Mouse (Mus musculus) brain, embryonic 18.5 days (tissue): ENCODE results near the gene Id1.

Experiments used
- DNase-seq: peaks from one replicate; pipeline ENCODE4 v3.0.0-alpha.2; 2012; ENCODE audit warnings: low read depth, low spot score

The Id1 gene

GRCm38 (mm10) chr2:152782656-152783055, 46.6 kb downstream of the Id1 start:
- DNase-seq = no peak

GRCm38 (mm10) chr2:152783241-152783640, 47.2 kb downstream of the Id1 start:
- no peak for DNase-seq

- no peak for DNase-seq
These were observed 48.6 kb downstream of the Id1 start for GRCm38 (mm10) chr2:152784640-152785039.

GRCm38 (mm10) chr2:152785446-152786350, 49.6 kb downstream of the Id1 start:
- no peak for DNase-seq
